Comparison of ENCODE assay signal across 14 mouse cellular contexts in genomic region chr13:44751780-44752179, GRCm38 (mm10). TPM values are rescaled to one million over a fixed set of nuclear protein-coding genes. Genes with fewer than 3 reads are reported as not detected.
DNase-seq lines count a peak whose midpoint lies in the region; ATAC-seq and TF ChIP-seq lines count a peak whose summit lies in the region.
"Had no signal": no experiment of that assay in that cellular context is flagged by ENCODE, and none has a peak within 500 bp of the region (broad histone marks: within the 10 kb centered on the region; RNA-seq: fewer than 3 reads in every experiment).

No protein-coding gene starts in this region.

- peaks cover 3% of the 10 kb centered on the region; the same call in 1 of the 2 replicates for H3K4me1 ChIP-seq in lung, postnatal 0 days (ENCODE audit: insufficient read depth, low read depth, low read length)
- H3K4me1 ChIP-seq in forebrain, postnatal 0 days (ENCODE audit: insufficient read depth), result peaks cover 13% of the 10 kb centered on the region; the same call in 1 of the 2 replicates
- peaks cover 100% of the 10 kb centered on the region for H3K4me1 ChIP-seq in midbrain, embryonic 10.5 days
- peaks cover 23% of the 10 kb centered on the region for H3K4me1 ChIP-seq in kidney, embryonic 16.5 days (ENCODE audit: insufficient read depth, low read length)

- no peak overlapping the region for H3K4me2 ChIP-seq in lung, postnatal 0 days (replicated peaks; ENCODE audit: low read depth, low read length)
- no peak overlapping the region for H3K4me2 ChIP-seq in forebrain, postnatal 0 days (ENCODE audit: low read depth)
- no peak overlapping the region for H3K4me2 ChIP-seq in kidney, embryonic 16.5 days (replicated peaks; ENCODE audit: low read depth, low read length)
- H3K4me2 ChIP-seq: liver, embryonic 12.5 days had no signal

- peak; percentile 74 for DNase-seq in lung, postnatal 0 days (ENCODE audit: low spot score)
- DNase-seq in lung, adult 18-20 months, result no peak
- DNase-seq in forebrain, postnatal 0 days, result peak; percentile 70
- DNase-seq in midbrain, embryonic 10.5 days (ENCODE audit: low spot score), result peak; percentile 58
- no peak for DNase-seq in urinary bladder, postnatal 36 days (ENCODE audit: low spot score in 2 of 2)
- DNase-seq in adrenal gland, postnatal 10 days, result no peak
- DNase-seq: adrenal gland, adult 2 months; cerebellum, adult 9-10 months; kidney, postnatal 36 days; right cerebral cortex, postnatal 14 days had no signal

- no peaks in the 10 kb centered on the region for H3K9me3 ChIP-seq in lung, postnatal 0 days (ENCODE audit: low read length)
- no peaks in the 10 kb centered on the region for H3K9me3 ChIP-seq in forebrain, postnatal 0 days (ENCODE audit: low read length)
- no peaks in the 10 kb centered on the region for H3K9me3 ChIP-seq in midbrain, embryonic 10.5 days (replicated peaks)
- no peaks in the 10 kb centered on the region for H3K9me3 ChIP-seq in kidney, embryonic 16.5 days (ENCODE audit: low read length)
- H3K9me3 ChIP-seq: liver, embryonic 12.5 days; megakaryocyte, embryonic 14.5 days had no signal

- peak; percentile 61 for ATAC-seq in lung, postnatal 0 days
- ATAC-seq in forebrain, postnatal 0 days, result peak; percentile 90
- no peak for ATAC-seq in kidney, embryonic 16.5 days (ENCODE audit: low FRiP score, low TSS enrichment)
- no peak for ATAC-seq in megakaryocyte-erythroid progenitor cell, adult 5-6 weeks (replicated peaks; ENCODE audit: low FRiP score, low TSS enrichment, poor library complexity, severe bottlenecking)
- ATAC-seq: liver, embryonic 12.5 days had no signal

- H3K27ac ChIP-seq in lung, postnatal 0 days (ENCODE audit: low read length), result no peak overlapping the region
- 0 out of 2 replicates have a peak overlapping the region, but pooled peaks have one; percentile 29 for H3K27ac ChIP-seq in forebrain, postnatal 0 days (ENCODE audit: low read depth, low read length)
- peak overlapping the region; percentile 79 for H3K27ac ChIP-seq in midbrain, embryonic 10.5 days (replicated peaks)
- H3K27ac ChIP-seq in kidney, embryonic 16.5 days (ENCODE audit: low read length), result no peak overlapping the region
- H3K27ac ChIP-seq: liver, embryonic 12.5 days had no signal

- no peaks in the 10 kb centered on the region for H3K27me3 ChIP-seq in lung, postnatal 0 days (replicated peaks; ENCODE audit: insufficient read depth, low read length)
- H3K27me3 ChIP-seq in forebrain, postnatal 0 days (ENCODE audit: insufficient read depth, low read length), result no peaks in the 10 kb centered on the region
- H3K27me3 ChIP-seq in midbrain, embryonic 10.5 days (ENCODE audit: low read depth, poor library complexity, severe bottlenecking), result no peaks in the 10 kb centered on the region
- H3K27me3 ChIP-seq in kidney, embryonic 16.5 days (ENCODE audit: insufficient read depth, low read length), result no peaks in the 10 kb centered on the region
- H3K27me3 ChIP-seq: liver, embryonic 12.5 days; megakaryocyte, embryonic 14.5 days had no signal

- WGBS in lung, postnatal 0 days, result 44% methylated on average over 3 of the region's 3 CpGs
- WGBS in forebrain, postnatal 0 days, result 12% methylated on average over 3 of the region's 3 CpGs
- WGBS in midbrain, embryonic 10.5 days, result 28% methylated on average over 3 of the region's 3 CpGs
- 85% methylated on average over 3 of the region's 3 CpGs for WGBS in kidney, embryonic 16.5 days

- H3K9ac ChIP-seq in lung, postnatal 0 days (replicated peaks; ENCODE audit: low read depth), result no peak overlapping the region
- no peak overlapping the region for H3K9ac ChIP-seq in forebrain, postnatal 0 days
- no peak overlapping the region for H3K9ac ChIP-seq in kidney, embryonic 16.5 days (replicated peaks; ENCODE audit: low read length)
- H3K9ac ChIP-seq: liver, embryonic 12.5 days had no signal

- H3K36me3 ChIP-seq in lung, postnatal 0 days (ENCODE audit: insufficient read depth, low read length), result no peaks in the 10 kb centered on the region
- H3K36me3 ChIP-seq in forebrain, postnatal 0 days (ENCODE audit: insufficient read depth), result no peaks in the 10 kb centered on the region
- no peaks in the 10 kb centered on the region for H3K36me3 ChIP-seq in midbrain, embryonic 10.5 days
- H3K36me3 ChIP-seq in kidney, embryonic 16.5 days (ENCODE audit: insufficient read depth, low read length), result no peaks in the 10 kb centered on the region
- H3K36me3 ChIP-seq: liver, embryonic 12.5 days had no signal

- no peak overlapping the region for H3K4me3 ChIP-seq in lung, postnatal 0 days (ENCODE audit: low read depth, low read length)
- H3K4me3 ChIP-seq in forebrain, postnatal 0 days (ENCODE audit: low read depth, low read length), result no peak overlapping the region
- H3K4me3 ChIP-seq in midbrain, embryonic 10.5 days, result peak overlapping the region; percentile 29
- H3K4me3 ChIP-seq in kidney, embryonic 16.5 days (ENCODE audit: low read length), result no peak overlapping the region
- H3K4me3 ChIP-seq: liver, embryonic 12.5 days had no signal

- TF ChIP-seq CTCF in lung, postnatal 0 days (IDR thresholded peaks at IDR 0.05), result no peak
- TF ChIP-seq CTCF in forebrain, postnatal 0 days (IDR thresholded peaks at IDR 0.05; ENCODE audit: low read depth), result no peak

- no peak for TF ChIP-seq EP300 in lung, postnatal 0 days (IDR thresholded peaks at IDR 0.05)

RNA-seq across cellular contexts. Expression of gene Jarid2, which starts 22.5 kb away (rescaled TPM):
- 10.0 and 12.3 TPM in 2 replicates for polyA plus RNA-seq in lung, postnatal 0 days (2015; fragmentation: Nextera tagmentation; extraction: Ambion mirVana)
- total RNA-seq in forebrain, postnatal 0 days (2014; rRNA removed), result 20.2 and 22.2 TPM in 2 replicates
- 8.9 and 16.5 TPM in 2 replicates for polyA plus RNA-seq in forebrain, postnatal 0 days (2015; fragmentation: Nextera tagmentation; extraction: Ambion mirVana)
- 63.8 and 73.3 TPM in 2 replicates for polyA plus RNA-seq in midbrain, embryonic 10.5 days (2016; fragmentation: Nextera tagmentation; extraction: Ambion mirVana)
- 39.7 and 46.2 TPM in 2 replicates for polyA plus RNA-seq in kidney, embryonic 16.5 days (2015; fragmentation: Nextera tagmentation; extraction: Ambion mirVana)
- total RNA-seq in megakaryocyte-erythroid progenitor cell, adult 5-6 weeks (2014; fragmentation: Nextera tagmentation), result 32.7 and 37.0 TPM in 2 replicates
- total RNA-seq in megakaryocyte-erythroid progenitor cell, adult 5-6 weeks (2017), result 28.1 and 31.7 TPM in 2 replicates
- 10 to 100 TPM; 45.0 to 60.1 TPM for total RNA-seq in adrenal gland, postnatal 10 days (2021)

Comparison
In these comparisons a context has a peak if more than half of its experiments do, and no peak if none do; other contexts are left out.
1. DNase-seq: peak in lung, postnatal 0 days (single experiment), forebrain, postnatal 0 days (single experiment) and midbrain, embryonic 10.5 days (single experiment); none in lung, adult 18-20 months (0 of 2), urinary bladder, postnatal 36 days (0 of 2) and adrenal gland, postnatal 10 days (single experiment).
2. ATAC-seq: peak in lung, postnatal 0 days (single experiment) and forebrain, postnatal 0 days (single experiment); none in kidney, embryonic 16.5 days (single experiment) and megakaryocyte-erythroid progenitor cell, adult 5-6 weeks (single experiment).
3. H3K27ac ChIP-seq: peak in forebrain, postnatal 0 days (single experiment) and midbrain, embryonic 10.5 days (single experiment); none in lung, postnatal 0 days (single experiment) and kidney, embryonic 16.5 days (single experiment).